Mouse (Mus musculus) erythroblast, embryonic 14.5 days (primary cell): ENCODE results near the gene Gm10031.

Source experiments
- GATA1 ChIP-seq: IDR thresholded peaks from 2 replicates; pipeline ENCODE4 v1.6.1; 2012; ENCODE audit warnings: low read length, inconsistent platforms, mixed read lengths
- TAL1 ChIP-seq: IDR thresholded peaks from 3 replicates; pipeline ENCODE4 v1.6.1; 2012; ENCODE audit warnings: low read length, inconsistent platforms, mixed read lengths

DNA sequence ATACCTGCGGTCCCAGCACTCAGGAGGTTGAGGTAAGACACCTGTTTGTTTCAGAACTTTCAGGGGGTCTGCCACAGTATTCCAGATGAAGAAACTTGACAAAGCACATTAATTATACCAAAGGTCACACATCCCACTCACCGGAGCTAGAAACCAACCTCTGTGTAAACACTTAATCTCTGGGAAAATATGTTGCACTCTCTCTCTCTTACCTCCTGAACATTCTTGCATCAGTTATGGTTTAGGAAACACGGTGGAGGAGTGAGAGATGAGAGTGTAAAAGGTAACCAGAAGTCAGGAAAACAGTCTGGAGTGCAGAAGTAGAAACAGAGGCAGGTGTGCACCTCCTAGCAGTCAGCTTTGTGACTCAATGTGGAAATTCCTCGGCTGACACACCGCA is 35.8 kb upstream of the Gm10031 start:
- TF ChIP-seq GATA1 (no peak), TAL1 (no peak)
